Mouse (Mus musculus) forelimb bud, embryonic 11.5 days (tissue): ENCODE measurements around the gene Abhd16a.
"Not testable (repeated sequence)": the region's sequence is repeated elsewhere in the genome, so short reads cannot be mapped to it uniquely, and the experiment has no call there.

Source experiments
- DNase-seq: peaks from one replicate; pipeline ENCODE4 v3.0.0-alpha.2; 2012; ENCODE audit warnings: low read depth, low spot score

Abhd16a gene

GRCm38 (mm10) chr17:35115046-35116019 lies 26.3 kb downstream of the Abhd16a start, which contains the start of gene Ly6g5b:
TSS of gene Ly6g5b (minus strand) at chr17:35115428.
- DNase-seq: no peak

GRCm38 (mm10) chr17:35120745-35121142 lies 31.7 kb downstream of the Abhd16a start:
- DNase-seq: no peak

GRCm38 (mm10) chr17:35121143-35121799 lies 32.2 kb downstream of the Abhd16a start, which contains the start of gene Gpank1:
TSS of gene Gpank1 (plus strand) at chr17:35121455.
- DNase-seq: peak; percentile 99

- peak; percentile 62 for DNase-seq
Observed at GRCm38 (mm10) chr17:35121871-35122303, 32.8 kb downstream of the Abhd16a start, which contains the start of gene Csnk2b. TSS of gene Csnk2b (minus strand) at chr17:35122053.

GRCm38 (mm10) chr17:35123287-35123686 lies 34.2 kb downstream of the Abhd16a start:
- not testable (repeated sequence) for DNase-seq

- DNase-seq: not testable (repeated sequence)
Observed at GRCm38 (mm10) chr17:35124261-35124896, 35.3 kb downstream of the Abhd16a start.

- DNase-seq: no peak
Observed at GRCm38 (mm10) chr17:35125081-35125480, 36.0 kb downstream of the Abhd16a start.

- DNase-seq: no peak
Observed at GRCm38 (mm10) chr17:35125578-35125977, 36.5 kb downstream of the Abhd16a start.

- DNase-seq: peak; percentile 61
Observed at GRCm38 (mm10) chr17:35126206-35126611, 37.1 kb downstream of the Abhd16a start, which contains the start of gene D17H6S53E. TSS of gene D17H6S53E (plus strand) at chr17:35126373.

GRCm38 (mm10) chr17:35127017-35127416 lies 38.0 kb downstream of the Abhd16a start:
- no peak for DNase-seq

- DNase-seq: no peak
Observed at GRCm38 (mm10) chr17:35128996-35129395, 39.9 kb downstream of the Abhd16a start.

GRCm38 (mm10) chr17:35131038-35131437 lies 42.0 kb downstream of the Abhd16a start:
- DNase-seq: no peak

- no peak for DNase-seq
Observed at GRCm38 (mm10) chr17:35131500-35132173, 42.6 kb downstream of the Abhd16a start, which contains the start of gene Apom. TSS of gene Apom (minus strand) at chr17:35132050.

GRCm38 (mm10) chr17:35132174-35132560 lies 43.1 kb downstream of the Abhd16a start:
- DNase-seq: no peak

- DNase-seq: no peak
Observed at GRCm38 (mm10) chr17:35133517-35133916, 44.5 kb downstream of the Abhd16a start.

GRCm38 (mm10) chr17:35134801-35135590 lies 45.9 kb downstream of the Abhd16a start, which contains the start of gene Bag6:
TSS of gene Bag6 (plus strand) at chr17:35135178.
- peak; percentile 95 for DNase-seq

GRCm38 (mm10) chr17:35135591-35136320 lies 46.7 kb downstream of the Abhd16a start:
- no peak for DNase-seq

GRCm38 (mm10) chr17:35139269-35139668 lies 50.2 kb downstream of the Abhd16a start:
- DNase-seq: no peak

- DNase-seq: no peak
Observed at GRCm38 (mm10) chr17:35140490-35140996, 51.5 kb downstream of the Abhd16a start.
